Mouse (Mus musculus): ENCODE results near the gene Zfp986. TPM values are rescaled to one million over a fixed set of nuclear protein-coding genes. Genes with fewer than 3 reads are reported as not detected.
"Not testable (repeated sequence)": the region's sequence is repeated elsewhere in the genome, so short reads cannot be mapped to it uniquely, and the experiment has no call there.

Zfp986 gene
- polyA plus RNA-seq (2016; fragmentation: Nextera tagmentation; extraction: Ambion mirVana): not detected in 2 replicates

DNA sequence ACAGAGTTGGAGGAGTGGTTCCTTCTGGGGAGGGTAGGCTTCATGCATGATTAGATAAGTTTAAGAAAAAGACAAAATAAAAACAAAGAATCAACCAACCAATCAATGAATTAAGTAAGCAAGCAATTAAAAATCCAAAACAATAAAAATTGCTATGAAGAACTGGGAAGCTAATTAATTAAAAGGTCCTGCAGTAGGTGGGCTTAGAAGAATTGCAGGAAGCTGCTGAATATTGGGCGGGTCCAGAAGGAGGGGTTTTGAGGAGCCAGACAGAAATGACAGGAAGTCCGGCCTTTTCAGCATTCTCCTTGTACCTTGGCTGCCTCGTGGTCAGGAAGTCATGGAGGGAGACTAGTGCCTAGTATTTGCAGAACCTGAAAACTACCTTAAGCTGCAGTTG lies at the start of gene Zfp986:
TSS of gene Zfp986 (plus strand) at position 301 of the 400 bp plus-strand sequence.
- H3K27ac ChIP-seq; H3K9ac ChIP-seq; H3K9me3 ChIP-seq; H3K36me3 ChIP-seq (replicated peaks); H3K4me2 ChIP-seq; H3K27me3 ChIP-seq; H3K4me1 ChIP-seq; ATAC-seq (ENCODE audit: low FRiP score); H3K4me3 ChIP-seq (replicated peaks): not testable (repeated sequence)
- WGBS: 85% methylated on average over 3 of the region's 3 CpGs

DNA sequence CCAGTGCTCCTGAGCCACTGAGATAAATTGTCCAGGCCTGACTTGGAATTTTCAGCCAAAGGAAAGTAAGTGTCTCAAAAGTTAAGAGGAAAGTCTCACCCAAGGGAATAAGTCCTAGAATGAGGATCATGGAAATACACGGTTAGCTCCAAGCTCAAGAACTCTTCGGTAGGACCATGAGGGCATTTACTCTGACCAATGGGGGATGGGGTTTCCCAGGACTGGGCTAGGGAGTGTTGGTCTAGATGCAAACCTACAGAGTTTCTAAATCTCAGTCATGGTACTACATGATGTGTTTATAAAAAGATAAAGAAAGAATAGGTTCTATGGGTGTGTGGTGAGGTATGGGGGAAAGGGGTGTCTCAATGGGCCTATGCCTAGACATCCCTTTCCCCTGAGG lies 48.6 kb upstream of the Zfp986 start:
- not testable (repeated sequence) for H3K4me1 ChIP-seq; H3K9ac ChIP-seq; H3K4me2 ChIP-seq; H3K9me3 ChIP-seq; H3K4me3 ChIP-seq (replicated peaks); H3K27me3 ChIP-seq; H3K27ac ChIP-seq; H3K36me3 ChIP-seq (replicated peaks)
- peak; percentile 27; the same call in 1 of the 2 replicates for ATAC-seq (ENCODE audit: low FRiP score)
- WGBS: no CpG with 5 or more reads among the region's 2 CpGs

DNA sequence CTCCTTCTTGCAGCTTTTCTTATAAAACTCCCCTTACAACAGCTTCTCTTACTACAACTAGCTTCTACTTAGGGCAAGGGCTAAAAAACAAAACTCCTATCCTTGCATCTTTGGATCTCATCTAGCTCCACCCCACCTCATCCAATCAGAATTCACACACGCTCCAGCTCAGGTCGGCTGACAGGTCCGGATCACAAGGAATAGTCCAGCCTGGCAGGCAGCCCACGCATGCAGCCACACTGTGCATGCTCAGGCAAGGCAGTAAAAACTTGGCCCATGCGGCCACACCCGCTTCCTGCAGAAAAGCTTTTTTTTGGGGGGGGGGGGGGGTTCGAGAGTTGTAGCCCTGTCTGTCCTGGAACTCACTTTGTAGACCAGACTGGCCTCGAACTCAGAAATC lies 43.0 kb upstream of the Zfp986 start:
- H3K4me1 ChIP-seq; H3K9ac ChIP-seq; H3K27ac ChIP-seq; H3K4me3 ChIP-seq (replicated peaks); H3K4me2 ChIP-seq; H3K36me3 ChIP-seq (replicated peaks); H3K9me3 ChIP-seq; H3K27me3 ChIP-seq: not testable (repeated sequence)
- ATAC-seq (ENCODE audit: low FRiP score): 0 out of 2 replicates have a peak, but pooled peaks have one; percentile 43
- WGBS: 83% methylated on average over 4 of the region's 8 CpGs

DNA sequence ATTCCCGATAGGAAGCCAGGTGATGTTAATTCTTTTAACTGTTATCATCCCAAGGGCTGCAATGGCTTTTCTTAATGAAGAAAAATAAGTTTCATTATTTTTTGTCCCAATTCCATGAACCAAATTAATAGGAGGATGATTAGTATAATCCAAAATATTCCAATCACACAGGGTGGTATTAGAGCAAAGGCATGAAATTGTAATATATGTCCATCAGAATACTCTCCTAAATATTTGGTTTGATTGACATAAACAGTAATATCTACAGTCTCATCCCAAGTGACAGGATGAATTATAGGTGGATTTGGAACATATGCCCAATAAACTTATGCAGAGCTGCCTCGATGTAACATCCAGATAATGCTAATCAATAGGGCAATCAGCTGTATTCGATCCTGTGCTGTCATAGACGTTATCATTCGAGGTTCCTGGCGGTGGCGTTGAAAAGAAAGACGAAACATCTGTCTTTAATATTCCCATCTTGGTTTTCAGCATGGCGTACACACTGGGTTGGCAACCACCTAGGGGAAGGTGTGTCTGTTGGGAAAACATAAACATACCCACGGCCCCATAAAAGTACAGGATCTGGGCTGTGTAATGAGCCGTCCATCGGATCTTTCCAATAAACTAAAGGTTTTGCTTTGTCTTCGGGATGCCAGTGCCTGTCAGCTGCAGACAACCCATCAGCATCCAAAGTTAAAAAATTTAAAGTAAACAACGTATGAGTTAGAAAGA lies 37.1 kb upstream of the Zfp986 start:
- not testable (repeated sequence) for H3K4me2 ChIP-seq; H3K36me3 ChIP-seq (replicated peaks); H3K9ac ChIP-seq; H3K27me3 ChIP-seq; H3K9me3 ChIP-seq; H3K4me1 ChIP-seq; H3K4me3 ChIP-seq (replicated peaks); H3K27ac ChIP-seq
- WGBS: 92% methylated on average over 1 of the region's 14 CpGs
- peak; percentile 24; the same call in 1 of the 2 replicates for ATAC-seq (ENCODE audit: low FRiP score)

DNA sequence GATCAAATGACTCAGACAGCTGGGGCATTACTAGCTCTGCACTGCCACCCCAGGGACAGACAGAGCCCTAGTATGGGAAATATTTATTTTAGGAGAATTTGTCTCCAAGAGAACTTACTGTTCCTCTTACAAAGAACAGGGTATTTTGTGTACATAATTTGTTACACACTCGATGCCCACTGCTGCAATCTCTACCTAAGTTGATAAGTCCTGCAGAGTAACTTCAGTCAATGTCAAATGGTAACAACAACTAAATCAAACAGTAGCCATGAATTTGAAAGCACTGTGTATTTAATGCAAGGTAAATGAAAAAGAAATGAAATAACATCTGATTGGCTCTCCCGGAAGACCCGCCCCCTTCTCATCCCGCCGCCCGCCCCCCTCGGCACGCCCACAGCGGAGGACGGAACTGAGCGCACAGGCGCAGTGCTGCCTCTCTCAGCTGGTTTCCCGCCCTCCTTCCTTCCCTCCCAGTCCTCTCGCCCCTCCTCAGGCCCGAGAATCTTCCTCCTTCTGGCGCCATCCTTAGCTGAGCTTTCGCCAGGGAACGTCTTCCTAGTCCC lies 32.2 kb upstream of the Zfp986 start:
- H3K36me3 ChIP-seq (replicated peaks); H3K4me2 ChIP-seq; H3K9ac ChIP-seq; H3K4me3 ChIP-seq (replicated peaks); H3K27ac ChIP-seq; H3K27me3 ChIP-seq; H3K4me1 ChIP-seq: not testable (repeated sequence)
- peak; percentile 9; the same call in 1 of the 2 replicates for ATAC-seq (ENCODE audit: low FRiP score)
- H3K9me3 ChIP-seq: peaks cover 15% of the 10 kb centered on the region
- WGBS: 94% methylated on average over 1 of the region's 18 CpGs

DNA sequence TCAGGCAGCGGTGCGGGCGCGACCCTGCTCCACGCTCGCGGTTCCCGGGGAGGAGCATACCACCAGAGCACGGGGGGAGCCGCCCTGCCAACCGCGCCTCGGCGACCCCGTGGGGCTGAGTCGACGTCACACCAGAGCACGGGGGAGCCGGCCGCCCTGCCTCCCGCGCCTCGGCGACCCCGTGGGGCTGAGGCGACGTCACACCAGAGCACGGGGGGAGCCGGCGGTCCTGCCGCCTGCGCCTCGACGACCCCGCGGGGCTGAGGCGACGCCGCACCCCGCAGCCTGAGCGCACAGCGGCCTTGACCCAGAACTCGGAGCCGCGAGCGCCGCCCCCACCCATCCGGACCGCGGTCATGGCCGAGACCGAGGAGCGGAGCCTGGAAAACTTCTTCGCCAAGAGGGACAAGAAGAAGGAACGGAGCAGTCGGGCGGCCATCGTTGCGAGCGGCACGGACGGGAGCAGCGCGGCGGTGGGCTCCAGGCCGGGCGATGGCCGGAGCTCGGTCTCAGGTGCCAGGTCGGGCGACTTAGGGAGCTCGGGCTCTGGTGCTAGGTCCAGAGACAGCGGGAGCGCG lies 31.6 kb upstream of the Zfp986 start:
- H3K9ac ChIP-seq; H3K4me2 ChIP-seq; H3K4me1 ChIP-seq; H3K27ac ChIP-seq; H3K27me3 ChIP-seq; H3K36me3 ChIP-seq (replicated peaks); H3K4me3 ChIP-seq (replicated peaks): not testable (repeated sequence)
- ATAC-seq (ENCODE audit: low FRiP score): peak; percentile 83
- H3K9me3 ChIP-seq: peaks cover 15% of the 10 kb centered on the region
- 67% methylated on average over 53 of the region's 75 CpGs for WGBS

DNA sequence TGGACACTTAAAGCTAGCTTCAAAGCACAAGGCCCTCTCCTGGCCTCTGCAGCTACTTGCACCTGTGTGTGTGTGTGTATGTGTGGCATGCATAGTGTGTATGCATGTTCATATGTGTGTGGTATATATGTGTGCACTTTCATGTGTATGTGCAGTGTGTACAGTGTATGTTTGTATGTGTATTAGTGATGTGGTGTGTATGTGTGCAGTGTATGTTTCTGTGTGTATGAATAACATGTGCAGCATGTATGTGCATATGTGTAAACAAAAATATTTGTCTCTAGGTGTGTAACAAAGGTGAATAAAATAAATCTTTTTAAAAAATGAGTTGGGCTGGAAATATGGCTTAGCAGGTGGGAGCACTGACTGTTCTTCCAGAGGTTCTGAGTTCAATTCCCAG lies 21.8 kb upstream of the Zfp986 start:
- H3K27ac ChIP-seq; H3K4me3 ChIP-seq (replicated peaks); H3K36me3 ChIP-seq (replicated peaks); H3K9ac ChIP-seq; H3K4me2 ChIP-seq; H3K4me1 ChIP-seq; H3K27me3 ChIP-seq: not testable (repeated sequence)
- peaks cover 14% of the 10 kb centered on the region; the same call in 1 of the 2 replicates for H3K9me3 ChIP-seq
- peak; percentile 43 for ATAC-seq (ENCODE audit: low FRiP score)

DNA sequence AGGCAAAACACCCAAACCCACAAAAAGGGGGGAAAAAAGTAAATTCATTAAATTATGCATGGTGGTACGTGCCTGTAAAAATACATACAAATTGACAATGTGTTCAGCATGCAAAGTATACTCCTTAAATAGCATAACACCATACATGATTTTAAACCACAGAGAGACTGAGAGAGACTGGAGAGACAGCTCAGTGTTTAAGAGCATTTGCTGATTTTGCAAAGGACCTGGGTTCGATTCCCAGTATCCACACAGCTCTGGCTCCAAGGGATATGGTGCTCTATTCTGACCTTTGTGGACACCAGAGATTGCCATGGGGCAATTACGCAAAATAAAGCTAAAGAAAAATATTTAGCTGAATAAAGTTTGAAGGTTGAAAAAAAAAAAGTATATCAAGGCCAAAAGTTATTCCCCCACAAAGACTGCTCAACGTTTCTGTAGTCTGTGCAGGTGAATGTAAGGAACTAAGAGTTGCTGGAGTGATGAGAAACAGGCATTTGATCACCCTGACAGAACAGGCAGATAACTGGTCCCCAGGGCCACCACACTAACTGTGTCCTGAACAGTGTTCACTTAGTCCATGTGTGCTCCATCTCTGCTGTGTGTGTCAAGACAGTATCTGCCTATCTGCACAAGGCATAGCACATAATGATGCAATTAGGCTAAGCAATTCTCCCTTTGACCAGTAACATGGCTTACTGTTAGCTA lies 20.3 kb upstream of the Zfp986 start:
- H3K4me1 ChIP-seq; H3K36me3 ChIP-seq (replicated peaks); H3K27ac ChIP-seq; H3K9ac ChIP-seq; H3K27me3 ChIP-seq; H3K4me3 ChIP-seq (replicated peaks); H3K4me2 ChIP-seq: not testable (repeated sequence)
- 71% methylated on average over 4 of the region's 4 CpGs for WGBS
- peak; percentile 25; the same call in 1 of the 2 replicates for ATAC-seq (ENCODE audit: low FRiP score)
- peaks cover 14% of the 10 kb centered on the region; the same call in 1 of the 2 replicates for H3K9me3 ChIP-seq

DNA sequence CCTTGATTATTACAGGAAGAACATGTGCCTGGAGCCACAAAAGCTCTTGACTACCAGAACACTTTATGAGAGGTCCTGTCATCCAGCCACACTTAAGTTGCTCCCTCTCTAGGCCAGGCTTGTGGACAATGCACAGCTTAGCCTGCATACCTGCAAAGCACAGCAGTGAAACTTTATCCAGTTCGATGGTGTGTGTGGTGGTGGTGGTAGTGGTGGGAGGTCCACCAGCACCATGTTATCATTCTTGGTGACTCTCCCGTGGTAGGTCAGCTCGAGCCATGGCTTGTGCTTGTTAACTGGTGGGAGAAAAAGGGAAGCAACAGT lies 19.7 kb upstream of the Zfp986 start:
- 81% methylated on average over 3 of the region's 3 CpGs for WGBS
- not testable (repeated sequence) for H3K27ac ChIP-seq; H3K4me3 ChIP-seq (replicated peaks); H3K4me2 ChIP-seq; H3K4me1 ChIP-seq; H3K27me3 ChIP-seq; H3K36me3 ChIP-seq (replicated peaks); H3K9ac ChIP-seq
- 0 out of 2 replicates have a peak, but pooled peaks have one; percentile 12 for ATAC-seq (ENCODE audit: low FRiP score)
- H3K9me3 ChIP-seq: peaks cover 14% of the 10 kb centered on the region; the same call in 1 of the 2 replicates

DNA sequence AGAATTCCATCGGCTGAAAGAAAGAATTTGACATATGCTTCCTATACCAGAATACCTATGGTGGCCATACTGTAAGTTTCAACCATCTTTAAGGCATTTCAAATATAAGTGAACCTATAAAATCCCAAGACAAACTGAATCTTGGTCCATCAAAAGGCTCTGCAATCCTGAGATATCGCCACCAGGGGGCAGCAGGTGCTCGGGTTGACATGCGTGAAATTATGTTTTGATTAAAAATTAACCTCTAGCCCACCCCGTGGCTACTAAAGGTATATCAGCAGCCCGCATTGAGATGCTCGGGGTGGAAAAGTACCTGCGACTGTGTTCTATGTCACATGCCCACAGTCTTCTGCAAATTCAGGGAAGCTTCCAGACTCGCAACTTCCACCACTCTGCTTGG lies 17.2 kb upstream of the Zfp986 start:
- not testable (repeated sequence) for H3K9ac ChIP-seq; ATAC-seq (ENCODE audit: low FRiP score); H3K4me1 ChIP-seq; H3K36me3 ChIP-seq (replicated peaks); H3K27ac ChIP-seq; H3K4me3 ChIP-seq (replicated peaks); H3K4me2 ChIP-seq; H3K27me3 ChIP-seq
- peaks cover 14% of the 10 kb centered on the region; the same call in 1 of the 2 replicates for H3K9me3 ChIP-seq
- 65% methylated on average over 8 of the region's 9 CpGs for WGBS

DNA sequence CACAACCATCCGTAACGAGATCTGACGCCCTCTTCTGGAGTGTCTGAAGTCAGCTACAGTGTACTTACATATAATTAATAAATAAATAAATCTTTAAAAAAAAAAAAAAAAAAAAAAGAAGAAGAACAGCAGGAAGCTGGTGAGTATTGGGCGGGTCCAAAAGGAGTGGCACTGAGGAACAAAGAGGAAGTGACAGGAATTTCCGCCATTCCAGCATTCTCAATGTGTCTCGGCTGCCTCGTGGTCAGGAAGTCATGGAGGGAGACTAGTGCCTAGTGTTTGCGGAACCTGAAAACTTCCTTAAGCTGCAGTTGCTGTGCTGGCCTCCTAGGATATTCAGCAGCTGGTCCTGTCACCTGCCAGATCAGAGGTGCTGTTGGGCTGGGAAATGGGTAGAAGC lies 4.7 kb upstream of the Zfp986 start:
- H3K4me2 ChIP-seq; H3K36me3 ChIP-seq (replicated peaks); ATAC-seq (ENCODE audit: low FRiP score); H3K27ac ChIP-seq; H3K4me3 ChIP-seq (replicated peaks); H3K9ac ChIP-seq; H3K27me3 ChIP-seq; H3K4me1 ChIP-seq; H3K9me3 ChIP-seq: not testable (repeated sequence)
- WGBS: 90% methylated on average over 5 of the region's 8 CpGs
